Mouse (Mus musculus): ENCODE measurements around the gene Gpr137b.
"Not testable (repeated sequence)": the region's sequence is repeated elsewhere in the genome, so short reads cannot be mapped to it uniquely, and the experiment has no call there.

DNA sequence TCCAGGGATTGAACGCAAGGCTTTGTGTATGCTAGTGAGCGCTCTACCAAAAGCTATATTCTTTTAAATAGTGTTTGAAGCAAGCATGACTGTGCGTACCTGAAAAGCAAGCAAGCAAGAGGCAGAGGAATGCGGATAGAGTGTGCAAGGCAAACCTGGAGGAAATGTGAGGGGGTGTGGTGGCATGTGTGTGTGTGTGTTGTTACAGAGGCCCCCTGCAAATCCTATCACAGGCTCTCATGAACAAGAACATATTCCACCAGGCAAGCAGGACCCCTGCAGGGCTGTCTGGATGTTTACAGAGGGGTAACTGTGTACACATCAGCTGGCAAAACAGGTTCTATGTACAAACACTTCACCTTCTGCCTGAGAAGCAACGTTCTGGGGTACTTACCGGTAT is 19.8 kb downstream of the Gpr137b start:
- TF ChIP-seq CTCF, POLR2A (IDR thresholded peaks at IDR 0.05; ENCODE audit: insufficient read depth, low read depth, low read length): not testable (repeated sequence)

Data from olfactory bulb, adult 2 months (tissue).